Mouse (Mus musculus) olfactory bulb, adult 2 months (tissue): ENCODE measurements around the gene Slc22a15. TPM values are rescaled to one million over a fixed set of nuclear protein-coding genes. Genes with fewer than 3 reads are reported as not detected.

ENCODE experiments used
- H3K27ac ChIP-seq: fragments of 200-500 bp; 2 replicates; pipeline ENCODE4 v1.5.1; 2012; ENCODE audit warnings: low read depth, low read length; ENCODE audit not compliant: insufficient read depth
- H3K4me1 ChIP-seq: fragments of 200-500 bp; 2 replicates; pipeline ENCODE4 v1.6.1; 2012; ENCODE audit warnings: low read length; ENCODE audit not compliant: control insufficient read depth, insufficient read depth
- H3K4me3 ChIP-seq: fragments of 200-500 bp; 2 replicates; pipeline ENCODE4 v1.5.1; 2012; ENCODE audit warnings: mild to moderate bottlenecking, low read depth, low read length, moderate library complexity; ENCODE audit not compliant: insufficient read depth
- CTCF ChIP-seq: fragments of 200-500 bp; IDR thresholded peaks from 2 replicates; pipeline ENCODE4 v1.5.1; 2012; ENCODE audit warnings: low read depth, mild to moderate bottlenecking, low read length, moderate library complexity; ENCODE audit not compliant: insufficient read depth
- POLR2A ChIP-seq: fragments of 200-500 bp; IDR thresholded peaks from 2 replicates; pipeline ENCODE4 v1.6.1; 2012; ENCODE audit warnings: mild to moderate bottlenecking, low read depth, low read length, moderate library complexity; ENCODE audit not compliant: insufficient read depth
- WGBS: fragments of 180-500 bp; shearing (Covaris S2); methylation state at CpG from one replicate; pipeline ENCODE4 v1.1.7; 2018; 5-methylcytosine and 5-hydroxymethylcytosine counted together
- polyA plus RNA-seq: library from polyadenylated mRNA; stranded (reverse); fragments of >200 nt; gene quantifications from 2 replicates; pipeline ENCODE4 v1.2.4, GENCODE M21; 2012; ENCODE audit warnings: low replicate concordance; ENCODE audit not compliant: missing spikeins, insufficient read depth, insufficient read length

Slc22a15 gene
- polyA plus RNA-seq, 1 experiment: not detected

DNA sequence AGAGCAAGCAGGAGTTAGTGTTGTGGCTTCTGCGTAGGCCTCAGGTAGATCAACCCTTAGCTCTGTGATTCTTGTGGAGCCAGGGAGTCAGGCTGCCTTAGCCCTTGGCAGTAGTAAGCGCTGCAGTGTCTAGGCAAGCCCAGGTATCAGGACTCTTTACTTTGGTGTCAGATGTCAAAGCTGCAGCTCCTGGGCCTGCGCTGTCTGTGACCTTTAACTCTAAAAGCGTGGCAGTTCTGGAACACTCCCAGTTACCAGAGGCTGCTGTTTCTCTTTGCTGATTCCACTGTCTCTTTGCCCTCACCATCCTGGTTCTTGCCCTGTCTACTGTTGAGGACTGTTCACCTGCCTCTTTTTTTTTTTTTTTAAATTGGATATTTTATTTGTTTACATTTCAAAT, 23.0 kb upstream of the Slc22a15 start:
- Histone ChIP-seq H3K4me3 (no peak overlapping the region), H3K27ac (no peak overlapping the region), H3K4me1 (no peaks in the 10 kb centered on the region)
- TF ChIP-seq CTCF (no peak), POLR2A (no peak)
- WGBS: 93% methylated on average over 4 of the region's 4 CpGs

DNA sequence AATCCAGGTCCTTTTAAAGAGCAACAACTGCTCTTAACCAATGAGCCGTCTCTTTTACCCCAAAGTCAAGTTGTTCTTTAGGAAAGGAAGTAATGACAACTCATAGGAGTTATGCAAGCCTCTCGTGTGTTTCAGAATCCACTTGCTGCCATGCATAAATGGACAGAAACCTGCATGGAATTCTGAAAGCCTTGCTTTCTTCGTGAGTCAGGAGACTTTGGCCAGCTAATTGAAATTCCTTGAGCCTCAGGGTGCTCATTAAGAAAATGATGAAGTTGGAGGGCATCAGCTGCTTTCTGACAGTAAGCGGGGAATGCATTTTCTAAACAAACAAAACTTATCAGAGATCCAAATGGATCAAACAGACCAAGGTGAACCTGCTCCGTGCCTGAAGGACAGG, 21.0 kb upstream of the Slc22a15 start:
- Histone ChIP-seq H3K27ac (no peak overlapping the region), H3K4me3 (no peak overlapping the region), H3K4me1 (no peaks in the 10 kb centered on the region)
- 80% methylated on average over 5 of the region's 5 CpGs for WGBS
- TF ChIP-seq CTCF: no peak
- no peak for TF ChIP-seq POLR2A

DNA sequence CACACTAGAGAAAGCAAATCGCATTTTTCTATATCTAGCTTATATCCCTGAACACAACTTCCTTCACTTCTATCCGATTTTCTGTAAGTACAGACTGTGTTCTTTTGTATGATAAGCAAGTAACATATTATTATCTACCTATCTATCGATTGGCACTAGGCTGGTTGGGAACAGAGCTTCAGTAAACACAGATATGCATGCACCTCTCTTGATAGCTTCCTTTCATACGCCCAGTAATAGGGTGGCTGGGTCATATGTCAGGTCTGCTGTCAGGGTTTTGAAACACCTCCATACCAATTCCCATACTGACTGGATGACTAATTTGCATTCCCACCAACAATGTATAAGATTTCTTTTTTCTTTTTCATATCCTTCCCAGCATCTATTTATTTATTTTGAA, 16.2 kb upstream of the Slc22a15 start:
- H3K4me3 ChIP-seq: no peak overlapping the region
- H3K27ac ChIP-seq: no peak overlapping the region
- no peaks in the 10 kb centered on the region for H3K4me1 ChIP-seq
- no peak for TF ChIP-seq CTCF
- TF ChIP-seq POLR2A: no peak
- 82% methylated on average over 4 of the region's 4 CpGs for WGBS

DNA sequence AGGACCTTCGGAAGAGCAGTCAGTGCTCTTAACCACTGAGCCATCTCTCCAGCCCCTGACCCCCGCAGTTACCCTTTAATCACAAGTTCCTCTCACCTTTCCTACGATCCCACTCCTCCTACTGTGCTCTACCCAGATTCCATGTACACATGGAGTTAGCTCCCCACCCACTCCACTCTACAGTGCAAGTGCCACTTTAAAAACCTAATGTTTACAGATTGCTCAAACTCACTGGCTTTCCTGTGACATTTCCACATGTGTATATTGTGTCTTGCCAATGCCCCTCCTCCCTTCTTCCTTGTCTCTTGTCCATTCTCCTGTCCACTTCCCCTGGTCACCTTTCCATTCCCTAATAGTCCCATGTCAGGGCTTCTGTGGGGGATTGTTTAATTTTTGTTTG, 15.6 kb upstream of the Slc22a15 start:
- Histone ChIP-seq H3K4me1 (no peaks in the 10 kb centered on the region), H3K27ac (no peak overlapping the region), H3K4me3 (no peak overlapping the region)
- 94% methylated on average over 3 of the region's 3 CpGs for WGBS
- no peak for TF ChIP-seq CTCF
- no peak for TF ChIP-seq POLR2A

DNA sequence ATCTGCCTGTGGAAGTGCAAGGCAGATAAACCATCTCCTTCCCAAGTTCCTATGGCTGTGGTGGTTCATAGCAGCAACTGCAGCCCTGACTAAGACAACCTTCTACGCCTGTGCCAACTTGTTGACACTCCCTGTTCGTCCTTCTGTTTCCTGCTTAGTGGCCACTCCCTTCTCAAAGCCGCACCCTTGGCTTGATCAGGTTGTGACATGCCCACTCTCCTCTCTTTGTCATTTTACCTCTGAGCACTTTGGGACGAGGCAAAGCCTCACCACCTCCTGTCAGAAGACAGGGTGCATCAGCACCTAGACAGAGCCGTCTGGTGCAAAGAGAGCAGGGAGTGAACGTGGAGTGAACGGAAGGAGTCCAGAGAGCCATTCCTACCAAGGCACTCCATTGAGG, 14.9 kb upstream of the Slc22a15 start:
- H3K4me1 ChIP-seq: no peaks in the 10 kb centered on the region
- no peak overlapping the region for H3K4me3 ChIP-seq
- 91% methylated on average over 7 of the region's 7 CpGs for WGBS
- no peak overlapping the region for H3K27ac ChIP-seq
- TF ChIP-seq POLR2A (no peak), CTCF (no peak)

DNA sequence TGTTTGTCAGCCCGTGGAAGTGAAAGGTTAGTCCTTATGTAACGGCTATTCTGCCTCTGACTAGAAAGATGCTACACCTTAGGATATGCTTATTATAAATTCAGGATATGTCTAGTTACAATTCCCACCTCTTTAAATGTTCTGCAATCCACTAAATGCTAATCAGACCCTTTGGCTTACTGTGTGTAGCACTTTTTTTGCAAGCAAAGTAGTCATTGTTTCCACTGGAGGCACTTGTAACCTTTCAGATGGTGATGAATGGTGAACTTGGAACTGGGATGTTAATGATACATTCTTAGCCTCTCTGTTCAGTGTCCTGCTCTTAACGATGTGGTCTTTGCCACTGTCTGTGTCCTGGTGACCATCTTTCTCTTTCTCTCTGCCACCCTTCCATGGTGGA, 12.1 kb upstream of the Slc22a15 start:
- no peak overlapping the region for H3K27ac ChIP-seq
- H3K4me1 ChIP-seq: no peaks in the 10 kb centered on the region
- no peak overlapping the region for H3K4me3 ChIP-seq
- TF ChIP-seq POLR2A (no peak), CTCF (no peak)
- WGBS: 62% methylated on average over 3 of the region's 3 CpGs

DNA sequence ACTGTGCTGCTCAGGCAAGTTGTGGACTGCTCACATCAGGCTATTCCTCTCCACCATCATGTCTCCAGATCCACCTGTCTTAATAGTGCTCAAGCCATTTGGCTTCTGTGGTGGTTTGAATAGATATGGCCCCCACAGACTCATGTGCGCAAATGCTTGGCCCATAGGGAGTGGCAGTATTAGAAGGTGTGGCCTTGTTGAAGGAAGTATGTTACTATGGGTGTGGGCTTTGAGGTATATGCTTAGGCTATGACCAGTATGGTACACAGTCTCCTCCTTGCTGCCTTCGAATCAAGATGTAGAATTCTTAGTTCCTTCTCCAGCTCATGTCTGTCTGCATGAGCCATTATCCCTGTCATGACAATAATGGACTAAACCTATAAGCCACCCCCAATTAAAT, 9.6 kb upstream of the Slc22a15 start:
- no peak overlapping the region for H3K27ac ChIP-seq
- TF ChIP-seq CTCF (no peak), POLR2A (no peak)
- no peaks in the 10 kb centered on the region for H3K4me1 ChIP-seq
- WGBS: 96% methylated on average over 2 of the region's 2 CpGs
- H3K4me3 ChIP-seq: no peak overlapping the region

DNA sequence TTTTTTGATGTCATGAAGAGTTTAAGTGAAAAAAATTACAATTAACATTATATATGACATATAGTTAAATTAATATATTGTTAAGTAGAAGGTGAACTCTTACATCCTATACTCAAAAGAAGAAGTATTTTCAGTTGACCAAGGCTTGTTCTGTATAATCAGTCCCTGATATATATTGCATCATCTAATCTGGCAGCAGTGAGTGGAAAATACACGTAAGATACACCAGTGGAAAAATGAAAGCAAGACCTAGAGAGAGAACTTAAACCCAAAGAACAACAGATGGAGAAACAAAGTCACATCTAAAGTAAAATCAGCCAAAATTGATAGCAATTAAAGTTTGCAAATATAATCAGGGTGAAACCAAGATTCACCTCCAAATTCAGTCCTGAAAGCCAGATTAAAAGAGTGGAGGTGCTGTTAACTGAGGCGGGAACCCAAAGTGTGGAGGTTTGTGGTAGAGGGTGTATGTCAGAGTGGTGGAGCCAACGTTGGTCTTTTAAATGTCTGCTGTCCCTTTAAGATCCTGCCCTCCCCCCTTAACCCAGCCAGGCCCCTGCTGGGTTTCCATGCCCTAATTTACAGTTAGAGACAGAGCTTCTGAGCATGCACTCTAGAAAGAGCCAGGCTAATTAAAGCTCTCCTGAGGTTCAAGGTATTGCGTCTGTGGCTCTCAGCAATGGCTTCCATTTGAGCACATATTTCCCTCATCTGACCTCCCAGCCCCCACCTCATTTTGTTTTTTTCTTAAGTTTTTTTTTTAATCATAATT, 5.0 kb upstream of the Slc22a15 start:
- H3K4me3 ChIP-seq: no peak overlapping the region
- WGBS: 71% methylated on average over 4 of the region's 4 CpGs
- TF ChIP-seq CTCF: no peak
- no peak for TF ChIP-seq POLR2A
- no peak overlapping the region for H3K27ac ChIP-seq
- H3K4me1 ChIP-seq: peaks cover 4% of the 10 kb centered on the region

DNA sequence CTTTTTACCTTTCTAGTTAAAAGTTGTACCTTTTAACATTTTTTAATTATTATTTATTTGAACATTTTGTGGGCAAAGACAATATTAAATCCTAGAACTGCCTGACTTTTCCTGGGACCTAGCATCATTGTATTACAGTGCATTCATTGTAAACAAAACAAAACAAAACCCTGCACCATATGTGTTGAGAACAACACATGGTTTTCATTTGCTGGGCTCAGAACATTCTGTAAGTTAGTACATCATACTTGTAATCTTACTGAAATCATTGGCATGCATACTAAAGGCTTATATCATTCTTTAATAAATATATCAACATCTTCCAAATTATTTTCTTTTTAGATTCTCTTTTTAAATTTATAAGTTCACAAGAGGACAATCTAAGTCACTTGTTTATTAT, 2.4 kb upstream of the Slc22a15 start:
- no peak for TF ChIP-seq CTCF
- TF ChIP-seq POLR2A: no peak
- no peak overlapping the region for H3K27ac ChIP-seq
- peaks cover 11% of the 10 kb centered on the region for H3K4me1 ChIP-seq
- H3K4me3 ChIP-seq: no peak overlapping the region
